Mouse (Mus musculus) liver, embryonic 15.5 days (tissue): Measurements from ENCODE around the gene Muc2. TPM values are rescaled to one million over a fixed set of nuclear protein-coding genes. Genes with fewer than 3 reads are reported as not detected.

Source experiments
- ATAC-seq: fragments of 200-750 bp; cut with Nextera tagmentation; 2 replicates; pipeline ENCODE4 v1.8.0; 2017; ENCODE audit warnings: moderate number of reproducible peaks, mild to moderate bottlenecking, moderate library complexity; ENCODE audit not compliant: insufficient read depth
- H3K27ac ChIP-seq: fragments of 300-500 bp; sonication (generic); replicated peaks from 2 replicates; pipeline ENCODE4 v1.5.1; 2015; ENCODE audit warnings: mild to moderate bottlenecking, inconsistent platforms
- H3K27me3 ChIP-seq: fragments of 300-500 bp; sonication (generic); 2 replicates; pipeline ENCODE4 v1.6.1; 2015; ENCODE audit warnings: mild to moderate bottlenecking, inconsistent platforms
- H3K36me3 ChIP-seq: fragments of 300-500 bp; sonication (generic); replicated peaks from 2 replicates; pipeline ENCODE4 v1.6.1; 2015; ENCODE audit warnings: moderate library complexity, mild to moderate bottlenecking, inconsistent platforms
- H3K4me1 ChIP-seq: fragments of 300-500 bp; sonication (generic); replicated peaks from 2 replicates; pipeline ENCODE4 v1.6.1; 2015; ENCODE audit warnings: inconsistent platforms
- H3K4me2 ChIP-seq: fragments of 300-500 bp; sonication (generic); 2 replicates; pipeline ENCODE4 v1.6.1; 2015; ENCODE audit warnings: moderate library complexity, mild to moderate bottlenecking, inconsistent platforms
- H3K4me3 ChIP-seq: fragments of 300-500 bp; sonication (generic); replicated peaks from 2 replicates; pipeline ENCODE4 v1.5.1; 2015; ENCODE audit warnings: mild to moderate bottlenecking, inconsistent platforms
- H3K9ac ChIP-seq: fragments of 300-500 bp; sonication (generic); 2 replicates; pipeline ENCODE4 v1.6.1; 2015; ENCODE audit warnings: moderate library complexity, mild to moderate bottlenecking, inconsistent platforms
- H3K9me3 ChIP-seq: fragments of 300-500 bp; sonication (generic); replicated peaks from 2 replicates; pipeline ENCODE4 v1.6.1; 2016; ENCODE audit warnings: inconsistent platforms
- WGBS: fragments of 180-500 bp; shearing (Covaris S2); methylation state at CpG from one replicate; pipeline ENCODE4 v1.1.7; 2015; ENCODE audit warnings: mixed read lengths; ENCODE audit not compliant: insufficient replicate concordance; 5-methylcytosine and 5-hydroxymethylcytosine counted together
- polyA plus RNA-seq: library from polyadenylated mRNA; unstranded; fragments of >200 nt; fragmentation: Nextera tagmentation; extraction: Ambion mirVana; gene quantifications from 2 replicates; pipeline ENCODE4 v1.2.1, GENCODE M21; 2015

Gene Muc2
- polyA plus RNA-seq, 1 experiment from 2014 or later, result 0.20 TPM

DNA sequence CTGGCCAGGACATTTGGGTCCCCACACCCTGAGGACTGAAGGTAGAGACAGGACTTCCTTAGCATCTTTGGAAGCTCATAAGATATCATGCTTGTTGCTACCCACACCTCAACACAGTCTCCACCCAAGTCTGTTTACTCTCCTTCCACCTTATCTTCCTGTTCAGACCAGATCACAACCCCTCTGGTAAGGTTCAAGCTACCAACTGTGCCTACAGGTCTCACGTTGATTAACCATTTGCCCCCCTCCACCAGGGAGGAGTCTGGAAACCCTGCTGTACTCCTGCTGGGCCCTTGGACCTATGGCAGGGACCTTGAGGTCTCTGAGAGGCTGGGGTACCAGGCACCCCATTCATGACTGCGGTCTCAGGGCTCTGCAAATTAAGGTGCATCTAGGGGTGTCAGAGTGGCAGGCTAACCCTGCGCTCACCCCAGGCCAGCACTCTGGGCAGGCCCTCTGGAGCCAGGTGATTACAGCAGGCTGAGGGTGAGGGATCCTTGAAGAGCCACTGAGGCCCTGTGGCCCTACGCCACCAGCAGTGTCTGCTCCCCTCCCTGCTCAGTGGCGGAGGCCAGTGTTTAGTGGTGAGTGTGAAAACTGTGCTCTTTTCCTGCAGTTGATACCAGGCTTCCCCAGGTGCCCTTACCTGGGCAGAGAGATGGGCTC lies 18.4 kb upstream of the Muc2 start:
- ATAC-seq, result peak; percentile 97
- Histone ChIP-seq H3K27ac (peak overlapping the region; percentile 91), H3K4me2 (peak overlapping the region; percentile 56), H3K4me1 (peaks cover 34% of the 10 kb centered on the region), H3K9me3 (no peaks in the 10 kb centered on the region), H3K9ac (peak overlapping the region; percentile 45; the same call in 1 of the 2 replicates), H3K36me3 (no peaks in the 10 kb centered on the region), H3K4me3 (peak overlapping the region; percentile 9), H3K27me3 (peaks cover 4% of the 10 kb centered on the region; the same call in 1 of the 2 replicates)
- 42% methylated on average over 5 of the region's 5 CpGs for WGBS

DNA sequence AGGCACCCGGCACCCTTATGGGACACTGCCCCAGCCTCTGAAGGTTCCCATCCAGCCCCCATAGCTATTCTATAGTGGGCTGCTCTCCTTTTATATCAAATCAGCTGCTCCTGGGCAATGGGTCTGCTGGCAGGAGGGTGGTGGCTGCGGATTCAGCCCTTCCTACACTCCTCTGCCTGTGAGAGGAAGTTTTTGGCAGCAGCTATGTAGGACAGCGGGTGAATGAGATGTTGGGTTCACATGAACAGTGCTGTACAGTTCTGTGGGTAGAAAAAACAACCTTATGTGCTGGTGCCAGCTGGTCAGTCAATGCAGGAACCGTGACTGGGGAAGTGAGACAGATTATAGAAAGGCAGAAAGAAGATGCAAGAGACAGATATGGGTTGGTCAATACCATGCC lies 11.2 kb upstream of the Muc2 start:
- 48% methylated on average over 4 of the region's 4 CpGs for WGBS
- Histone ChIP-seq H3K9ac (no peak overlapping the region), H3K4me1 (no peaks in the 10 kb centered on the region), H3K4me3 (no peak overlapping the region), H3K9me3 (no peaks in the 10 kb centered on the region), H3K4me2 (no peak overlapping the region), H3K27ac (no peak overlapping the region), H3K36me3 (no peaks in the 10 kb centered on the region), H3K27me3 (peaks cover 41% of the 10 kb centered on the region)
- ATAC-seq, result no peak

DNA sequence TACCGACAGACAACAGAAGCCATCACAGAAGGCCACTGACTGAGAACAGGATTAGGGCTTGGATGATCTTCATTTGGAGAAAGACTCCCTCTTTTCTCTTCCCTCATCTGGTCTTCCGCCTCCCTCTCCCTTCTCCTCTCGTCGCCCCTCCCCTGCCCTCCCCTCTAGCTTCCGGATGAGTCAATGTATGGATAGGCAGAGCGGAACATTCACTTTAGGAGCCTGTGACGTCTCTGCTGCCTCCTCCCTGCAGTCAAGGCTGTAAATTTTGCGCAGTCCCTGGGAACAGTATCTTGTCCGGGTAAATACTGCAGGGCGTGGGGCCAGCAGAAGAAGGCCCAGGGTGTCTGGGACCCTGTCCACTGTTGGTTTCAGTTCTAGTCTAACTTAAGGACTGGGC lies 2.8 kb upstream of the Muc2 start:
- H3K9me3 ChIP-seq, result no peaks in the 10 kb centered on the region
- H3K4me3 ChIP-seq, result no peak overlapping the region
- no peaks in the 10 kb centered on the region for H3K4me1 ChIP-seq
- ATAC-seq, result no peak
- peaks cover 46% of the 10 kb centered on the region for H3K27me3 ChIP-seq
- H3K27ac ChIP-seq, result no peak overlapping the region
- no peak overlapping the region for H3K9ac ChIP-seq
- H3K4me2 ChIP-seq, result no peak overlapping the region
- 58% methylated on average over 10 of the region's 10 CpGs for WGBS
- H3K36me3 ChIP-seq, result no peaks in the 10 kb centered on the region

DNA sequence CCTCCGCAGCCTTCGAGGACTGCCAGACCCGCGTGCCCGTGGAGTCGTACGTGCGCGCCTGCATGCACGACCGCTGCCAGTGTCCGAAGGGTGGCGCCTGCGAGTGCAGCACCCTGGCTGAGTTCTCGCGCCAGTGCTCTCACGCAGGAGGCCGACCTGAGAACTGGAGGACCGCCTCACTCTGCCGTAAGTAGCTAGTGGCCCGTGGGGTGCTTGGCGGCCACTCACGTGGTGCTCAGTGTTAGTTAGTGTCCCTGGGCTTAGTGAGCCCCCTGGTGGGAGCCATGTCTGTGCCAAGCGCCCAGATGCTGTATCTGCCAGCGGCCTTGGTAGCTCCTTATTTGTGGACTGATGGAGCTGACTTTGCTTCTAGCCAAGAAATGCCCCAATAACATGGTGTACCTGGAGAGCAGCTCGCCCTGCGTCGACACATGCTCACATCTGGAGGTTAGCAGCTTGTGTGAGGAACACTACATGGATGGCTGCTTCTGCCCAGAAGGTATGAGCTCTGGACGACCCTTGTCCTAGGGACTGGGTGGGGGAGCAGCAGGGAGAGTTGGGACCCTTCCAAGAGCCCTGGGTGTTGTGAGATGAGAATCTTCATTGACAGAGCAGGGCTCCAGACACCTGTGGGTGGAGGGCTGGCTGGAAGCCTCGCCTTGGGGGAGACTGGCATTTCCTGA lies 3.6 kb downstream of the Muc2 start:
- H3K9ac ChIP-seq, result no peak overlapping the region
- no peak overlapping the region for H3K27ac ChIP-seq
- H3K27me3 ChIP-seq, result peaks cover 60% of the 10 kb centered on the region
- no peak overlapping the region for H3K4me3 ChIP-seq
- H3K4me1 ChIP-seq, result no peaks in the 10 kb centered on the region
- ATAC-seq, result no peak
- WGBS, result 43% methylated on average over 30 of the region's 30 CpGs
- no peaks in the 10 kb centered on the region for H3K36me3 ChIP-seq
- H3K4me2 ChIP-seq, result peak overlapping the region; percentile 31; the same call in 1 of the 2 replicates
- H3K9me3 ChIP-seq, result no peaks in the 10 kb centered on the region

DNA sequence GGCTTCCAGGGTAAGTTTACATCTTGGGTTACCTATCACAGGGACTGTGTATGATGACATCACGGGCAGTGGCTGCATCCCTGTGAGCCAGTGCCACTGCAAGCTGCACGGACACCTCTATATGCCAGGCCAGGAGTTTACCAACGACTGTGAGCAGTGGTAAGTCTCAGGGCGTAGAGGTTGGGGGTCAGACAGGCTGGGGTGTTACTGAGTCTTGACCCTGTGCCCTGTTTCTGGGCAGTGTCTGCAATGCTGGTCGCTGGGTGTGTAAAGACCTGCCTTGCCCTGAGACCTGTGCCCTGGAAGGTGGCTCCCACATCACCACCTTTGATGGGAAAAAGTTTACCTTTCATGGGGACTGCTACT lies 4.1 kb downstream of the Muc2 start:
- Histone ChIP-seq H3K27ac (no peak overlapping the region), H3K9ac (no peak overlapping the region), H3K4me1 (no peaks in the 10 kb centered on the region), H3K4me3 (no peak overlapping the region), H3K36me3 (no peaks in the 10 kb centered on the region), H3K4me2 (no peak overlapping the region), H3K27me3 (peaks cover 56% of the 10 kb centered on the region), H3K9me3 (no peaks in the 10 kb centered on the region)
- no peak for ATAC-seq
- WGBS, result 57% methylated on average over 5 of the region's 5 CpGs

DNA sequence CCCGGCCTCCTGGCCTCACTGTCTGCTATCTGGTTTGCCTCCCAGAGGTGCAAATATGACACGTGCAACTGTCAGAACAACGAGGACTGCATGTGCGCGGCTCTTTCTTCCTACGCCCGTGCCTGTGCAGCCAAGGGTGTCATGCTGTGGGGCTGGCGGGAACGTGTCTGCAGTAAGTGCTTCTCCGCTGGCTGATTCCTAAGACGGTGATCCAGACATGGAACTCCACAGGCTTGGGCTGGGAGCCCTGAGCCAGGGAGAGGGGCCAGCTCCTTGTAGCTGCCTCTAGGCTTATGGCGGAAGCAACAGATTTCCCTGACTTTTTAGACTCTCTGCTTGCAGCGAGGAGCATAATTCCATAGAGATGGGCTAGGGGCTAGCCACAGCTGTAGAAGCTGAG lies 6.4 kb downstream of the Muc2 start:
- no peaks in the 10 kb centered on the region for H3K4me1 ChIP-seq
- no peak overlapping the region for H3K9ac ChIP-seq
- H3K4me2 ChIP-seq, result no peak overlapping the region
- no peak overlapping the region for H3K27ac ChIP-seq
- peaks cover 43% of the 10 kb centered on the region for H3K27me3 ChIP-seq
- H3K9me3 ChIP-seq, result no peaks in the 10 kb centered on the region
- no peak for ATAC-seq
- no peaks in the 10 kb centered on the region for H3K36me3 ChIP-seq
- WGBS, result 71% methylated on average over 13 of the region's 13 CpGs
- H3K4me3 ChIP-seq, result no peak overlapping the region

- H3K4me2 ChIP-seq, result no peak overlapping the region
- H3K36me3 ChIP-seq, result no peaks in the 10 kb centered on the region
- WGBS, result 62% methylated on average over 8 of the region's 8 CpGs
- ATAC-seq, result no peak
- no peak overlapping the region for H3K27ac ChIP-seq
- H3K9ac ChIP-seq, result no peak overlapping the region
- no peaks in the 10 kb centered on the region for H3K9me3 ChIP-seq
- H3K4me1 ChIP-seq, result no peaks in the 10 kb centered on the region
- peaks cover 13% of the 10 kb centered on the region; the same call in 1 of the 2 replicates for H3K27me3 ChIP-seq
- no peak overlapping the region for H3K4me3 ChIP-seq
These were observed 9.5 kb downstream of the Muc2 start for GRCm38 (mm10) chr7:141699556-141700220.

- peaks cover 13% of the 10 kb centered on the region; the same call in 1 of the 2 replicates for H3K27me3 ChIP-seq
- no peak overlapping the region for H3K27ac ChIP-seq
- no peaks in the 10 kb centered on the region for H3K4me1 ChIP-seq
- no peak overlapping the region for H3K4me3 ChIP-seq
- no peaks in the 10 kb centered on the region for H3K9me3 ChIP-seq
- H3K36me3 ChIP-seq, result no peaks in the 10 kb centered on the region
- ATAC-seq, result no peak
- 57% methylated on average over 7 of the region's 7 CpGs for WGBS
- H3K9ac ChIP-seq, result no peak overlapping the region
- no peak overlapping the region for H3K4me2 ChIP-seq
These were observed 57.4 kb downstream of the Muc2 start for GRCm38 (mm10) chr7:141747451-141748100.

- Histone ChIP-seq H3K27ac (no peak overlapping the region), H3K4me2 (no peak overlapping the region), H3K36me3 (no peaks in the 10 kb centered on the region), H3K9ac (no peak overlapping the region), H3K27me3 (peaks cover 42% of the 10 kb centered on the region), H3K9me3 (no peaks in the 10 kb centered on the region), H3K4me1 (no peaks in the 10 kb centered on the region), H3K4me3 (no peak overlapping the region)
- 57% methylated on average over 6 of the region's 6 CpGs for WGBS
- ATAC-seq, result no peak
These were observed 62.4 kb downstream of the Muc2 start for GRCm38 (mm10) chr7:141752513-141752912.

DNA sequence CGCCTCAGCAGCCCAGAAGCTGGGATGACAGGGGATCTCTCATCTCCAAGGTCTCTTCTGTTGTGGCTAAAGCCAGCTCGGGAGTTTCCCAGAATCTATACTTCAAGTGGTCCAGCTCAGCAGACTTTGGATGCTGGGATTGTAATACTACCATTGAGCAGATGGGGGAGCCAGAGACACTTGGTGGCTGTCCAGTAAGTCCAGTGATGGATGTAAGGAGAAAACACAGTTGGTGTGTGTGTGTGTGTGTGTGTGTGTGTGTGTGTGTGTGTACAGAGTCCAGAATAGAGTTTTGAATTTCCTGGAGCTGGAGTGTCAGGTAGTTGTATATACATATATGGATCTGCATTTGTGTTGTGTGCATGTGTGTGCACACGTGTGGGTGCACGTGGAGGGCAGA lies 65.7 kb downstream of the Muc2 start:
- Histone ChIP-seq H3K27ac (no peak overlapping the region), H3K4me1 (no peaks in the 10 kb centered on the region; the same call in 1 of the 2 replicates), H3K9me3 (no peaks in the 10 kb centered on the region), H3K27me3 (peaks cover 49% of the 10 kb centered on the region), H3K36me3 (no peaks in the 10 kb centered on the region), H3K4me2 (no peak overlapping the region), H3K9ac (no peak overlapping the region), H3K4me3 (no peak overlapping the region)
- ATAC-seq, result no peak
- WGBS, result 48% methylated on average over 4 of the region's 4 CpGs

DNA sequence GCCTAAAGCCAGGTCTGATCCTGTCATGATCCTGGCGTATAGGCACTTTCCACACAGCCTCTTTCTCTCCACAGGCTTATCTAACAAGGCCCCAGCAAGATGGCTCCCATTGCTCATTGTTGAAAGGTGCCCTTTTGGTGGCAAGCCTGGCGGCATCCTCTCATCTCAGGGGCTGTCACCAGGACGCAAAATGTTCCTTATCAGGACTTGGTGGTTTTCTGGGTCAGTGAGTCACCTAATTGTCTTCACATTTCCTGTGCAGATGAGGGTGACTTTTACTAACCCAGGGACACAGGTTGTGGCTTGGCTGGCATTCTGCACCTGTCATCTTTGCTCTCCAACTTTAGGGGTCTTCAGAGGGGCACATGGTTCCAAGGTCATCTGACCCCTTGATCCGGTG lies 68.2 kb downstream of the Muc2 start:
- H3K9ac ChIP-seq, result no peak overlapping the region
- H3K9me3 ChIP-seq, result no peaks in the 10 kb centered on the region
- peaks cover 62% of the 10 kb centered on the region for H3K27me3 ChIP-seq
- no peak overlapping the region for H3K27ac ChIP-seq
- WGBS, result 34% methylated on average over 4 of the region's 4 CpGs
- no peaks in the 10 kb centered on the region; the same call in 1 of the 2 replicates for H3K4me1 ChIP-seq
- no peak for ATAC-seq
- H3K4me2 ChIP-seq, result no peak overlapping the region
- H3K4me3 ChIP-seq, result no peak overlapping the region
- H3K36me3 ChIP-seq, result no peaks in the 10 kb centered on the region
